Mouse (Mus musculus): ENCODE data around the gene Dusp22.

The Dusp22 gene

DNA sequence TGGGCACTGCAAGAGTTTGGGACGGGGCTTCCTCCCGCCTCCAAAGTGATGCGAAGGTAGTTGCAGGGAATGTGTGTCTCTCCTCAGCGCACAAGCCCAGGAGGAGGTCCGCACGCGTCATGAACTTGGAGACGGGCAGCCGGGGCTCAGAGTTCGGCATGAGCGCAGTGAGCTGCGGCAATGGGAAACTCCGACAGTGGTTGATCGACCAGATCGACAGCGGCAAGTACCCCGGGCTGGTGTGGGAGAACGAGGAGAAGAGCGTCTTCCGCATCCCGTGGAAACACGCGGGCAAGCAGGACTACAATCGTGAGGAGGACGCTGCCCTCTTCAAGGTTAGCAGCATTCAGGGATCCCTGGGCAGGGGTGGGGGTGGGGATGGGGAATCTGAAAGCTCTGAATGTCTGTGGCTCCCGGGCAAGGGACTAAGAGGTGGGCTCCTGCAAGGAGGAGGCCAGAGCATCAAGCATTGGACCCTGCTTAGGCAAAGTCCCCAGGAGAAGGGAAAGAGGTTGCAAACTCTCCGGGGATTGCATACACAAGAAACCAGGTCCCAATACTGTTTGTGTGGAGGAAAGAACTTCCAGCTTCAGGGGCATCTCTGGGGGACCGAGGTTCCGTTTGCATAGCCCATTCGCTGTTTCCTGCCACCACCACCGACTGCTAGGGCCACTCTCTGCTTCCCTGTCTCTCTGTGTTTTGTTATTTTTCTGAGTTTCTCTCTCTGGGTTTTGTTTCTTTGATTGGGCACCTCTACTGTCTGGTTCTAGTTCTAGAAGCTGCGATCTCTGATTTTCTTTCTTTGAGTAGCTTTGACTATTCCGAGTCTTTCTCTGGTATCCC is 90.9 kb downstream of the Dusp22 start:
- no peak for DNase-seq (ENCODE audit: low read depth)

DNA sequence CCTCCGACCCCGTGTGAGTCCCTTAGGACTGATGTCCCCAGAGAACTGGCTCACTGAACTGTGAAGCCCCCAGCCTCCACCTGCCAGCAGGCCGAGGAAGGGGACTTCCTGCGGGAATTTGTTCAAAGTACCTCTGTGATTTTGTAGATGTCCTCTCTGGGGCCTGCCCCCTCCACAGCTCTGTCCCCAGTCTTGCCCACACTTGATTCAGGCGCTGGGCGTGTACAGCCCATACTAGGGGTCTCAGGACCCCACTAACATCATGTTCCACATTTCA is 91.4 kb downstream of the Dusp22 start:
- DNase-seq (ENCODE audit: low read depth): no peak

DNA sequence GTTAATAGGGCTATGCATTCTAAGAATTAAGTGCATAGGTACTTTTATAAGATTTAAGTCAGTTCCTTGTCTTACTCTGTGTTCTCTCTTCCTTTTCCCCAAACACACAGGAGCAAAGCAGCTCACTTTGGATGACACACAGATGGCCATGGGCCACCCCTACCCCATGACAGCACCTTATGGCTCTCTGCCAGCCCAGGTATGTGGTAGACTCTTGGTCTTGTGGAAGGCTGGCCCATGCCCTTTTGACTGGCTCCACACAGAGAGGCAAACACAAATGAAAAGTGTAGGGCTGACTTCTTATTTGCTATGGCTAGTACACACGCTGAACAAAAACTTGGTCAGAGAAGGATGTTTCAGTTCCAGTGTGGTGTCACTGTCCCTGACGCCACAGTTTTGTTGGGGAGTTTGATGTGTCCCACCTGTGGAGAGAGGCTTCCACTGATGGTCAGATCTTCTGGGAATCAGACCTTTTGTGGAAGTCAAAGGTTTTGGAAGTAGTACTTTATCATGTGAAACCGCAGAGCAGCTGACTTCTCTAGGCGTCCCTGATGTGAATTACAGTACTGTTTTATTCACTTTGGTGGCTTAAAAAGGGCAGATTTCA is 92.9 kb downstream of the Dusp22 start:
- DNase-seq (ENCODE audit: low read depth): no peak

DNA sequence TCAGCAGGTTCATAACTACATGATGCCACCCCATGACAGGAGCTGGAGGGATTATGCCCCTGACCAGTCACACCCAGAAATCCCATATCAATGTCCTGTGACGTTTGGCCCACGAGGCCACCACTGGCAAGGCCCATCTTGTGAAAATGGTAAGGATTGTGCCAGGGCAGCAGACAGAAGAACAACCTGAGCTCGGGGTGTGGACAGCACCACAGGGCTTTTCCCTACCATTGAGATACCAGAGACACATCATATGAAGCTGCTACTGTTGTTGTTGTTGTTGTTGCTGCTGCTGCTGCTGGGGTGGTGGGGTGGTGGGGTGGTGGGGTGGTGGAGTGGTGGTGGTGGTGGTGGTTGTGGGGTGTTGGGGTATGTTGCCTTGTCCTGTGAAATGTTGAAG is 93.6 kb downstream of the Dusp22 start:
- no peak for DNase-seq (ENCODE audit: low read depth)

DNA sequence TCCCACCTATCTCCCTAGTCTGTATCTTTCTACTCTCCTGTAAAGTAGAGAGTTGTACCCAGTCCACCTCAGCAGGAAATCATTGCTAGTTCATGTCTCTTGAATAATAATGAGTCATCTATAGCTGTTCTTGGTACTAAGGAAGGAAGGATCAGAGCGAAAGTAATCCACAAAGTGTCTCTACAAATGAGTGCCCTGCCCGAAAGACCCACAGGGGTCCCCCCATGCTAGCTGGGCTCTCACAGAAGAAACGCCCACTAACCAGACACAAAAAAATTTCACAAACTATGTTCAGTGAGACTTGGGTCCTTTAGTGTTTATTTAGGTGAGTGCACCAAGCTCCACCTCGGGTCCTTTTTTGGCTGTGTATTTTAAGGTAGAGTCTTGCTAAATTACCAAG is 94.3 kb downstream of the Dusp22 start:
- no peak for DNase-seq (ENCODE audit: low read depth)

DNA sequence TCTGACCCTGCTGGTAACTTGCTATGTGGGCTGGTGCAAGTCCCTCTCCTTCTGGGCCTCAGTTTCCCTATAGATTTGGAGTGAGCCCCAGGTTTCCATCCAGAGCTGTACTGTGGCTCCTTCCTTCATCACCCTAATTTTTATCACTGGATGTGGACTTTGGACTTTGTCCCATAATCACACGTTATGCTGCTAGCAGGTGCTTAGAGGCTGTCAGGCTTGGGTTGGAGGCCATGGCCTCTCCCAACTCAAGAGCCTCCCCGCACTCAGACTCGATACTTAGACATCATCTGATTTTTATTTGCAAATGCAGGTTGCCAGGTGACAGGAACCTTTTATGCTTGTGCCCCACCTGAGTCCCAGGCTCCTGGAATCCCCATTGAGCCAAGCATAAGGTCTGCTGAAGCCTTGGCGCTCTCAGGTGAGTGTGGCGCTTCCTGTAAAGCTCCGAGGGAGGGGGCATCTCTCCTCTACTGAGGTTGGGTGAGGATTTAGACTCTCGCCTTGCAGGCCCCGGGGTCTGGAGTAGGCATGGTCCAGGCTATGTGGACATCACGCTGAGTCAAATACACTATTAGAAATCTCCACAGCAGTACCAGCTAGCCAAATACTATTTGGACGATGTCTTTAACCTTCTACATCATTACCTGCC is 95.2 kb downstream of the Dusp22 start:
- DNase-seq (ENCODE audit: low read depth): no peak

DNA sequence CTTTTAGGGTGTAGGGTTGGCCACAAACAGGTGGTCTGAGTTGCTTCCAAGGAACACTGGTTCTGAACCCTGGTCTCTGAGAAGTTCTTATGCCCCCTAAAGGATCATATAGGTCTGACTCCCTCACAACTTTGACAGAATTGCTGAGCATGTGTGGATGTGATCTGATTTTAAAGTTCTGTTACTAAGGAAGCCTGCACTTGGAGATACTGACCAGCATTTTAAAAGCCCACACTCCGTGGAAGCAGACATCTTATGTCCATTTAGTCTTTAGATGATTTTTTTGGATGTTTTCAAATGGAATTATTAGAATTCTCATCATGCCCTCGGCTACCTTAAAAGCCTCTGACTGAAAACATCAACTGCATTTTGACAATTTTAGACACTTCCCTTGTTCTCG is 95.8 kb downstream of the Dusp22 start:
- no peak for DNase-seq (ENCODE audit: low read depth)

DNA sequence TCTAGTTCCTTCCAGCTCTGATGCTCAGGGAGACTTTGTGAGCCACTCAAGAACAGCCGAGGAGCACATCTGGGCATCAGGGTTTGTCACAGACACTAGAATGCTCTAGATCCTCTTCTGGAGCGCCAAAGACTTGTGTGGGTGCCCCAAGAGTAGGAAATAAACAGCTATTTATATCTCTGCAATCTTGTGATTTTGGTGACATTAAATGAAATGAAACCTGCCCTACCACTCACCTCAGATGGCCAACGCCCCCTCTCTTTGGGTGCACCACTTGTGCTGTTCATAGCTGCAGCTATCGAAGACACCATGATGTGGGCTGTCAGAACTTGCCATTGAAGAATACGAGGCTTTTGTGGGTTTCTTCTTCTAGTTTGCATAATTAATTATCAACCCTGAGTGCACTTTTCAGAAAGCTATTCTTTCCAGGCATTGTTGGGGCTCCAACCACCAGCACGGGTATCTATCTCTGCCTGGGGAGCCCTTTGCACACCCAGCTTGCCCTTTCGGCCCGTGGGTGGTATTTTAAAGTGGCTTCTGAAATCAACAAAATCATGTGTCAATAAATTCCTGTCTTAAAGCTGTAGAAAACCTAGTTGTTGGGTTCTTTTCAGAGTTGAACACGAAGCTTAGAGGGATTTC is 96.3 kb downstream of the Dusp22 start:
- DNase-seq (ENCODE audit: low read depth): no peak

DNA sequence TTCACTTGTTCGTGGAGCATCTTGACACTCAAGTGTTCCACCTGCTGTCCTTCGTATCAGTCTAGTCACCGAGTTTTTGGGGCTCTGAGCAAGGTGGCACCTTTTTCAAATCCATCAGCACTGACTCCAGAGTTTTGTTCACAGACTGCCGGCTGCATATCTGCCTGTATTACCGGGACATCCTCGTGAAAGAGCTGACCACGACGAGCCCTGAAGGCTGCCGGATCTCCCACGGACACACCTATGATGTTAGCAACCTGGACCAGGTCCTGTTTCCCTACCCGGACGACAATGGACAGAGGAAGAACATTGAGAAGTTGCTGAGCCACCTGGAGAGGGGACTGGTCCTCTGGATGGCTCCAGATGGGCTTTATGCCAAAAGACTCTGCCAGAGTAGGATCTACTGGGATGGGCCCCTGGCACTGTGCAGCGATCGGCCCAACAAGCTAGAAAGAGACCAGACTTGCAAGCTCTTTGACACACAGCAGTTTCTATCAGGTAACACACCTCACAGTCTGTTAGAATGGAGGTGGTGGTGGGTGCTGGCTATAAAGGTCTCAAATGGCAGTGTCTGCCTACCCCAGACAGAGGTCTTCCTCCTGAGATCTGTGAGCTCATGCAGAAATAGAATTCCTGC is 97.6 kb downstream of the Dusp22 start:
- no peak for DNase-seq (ENCODE audit: low read depth)

DNA sequence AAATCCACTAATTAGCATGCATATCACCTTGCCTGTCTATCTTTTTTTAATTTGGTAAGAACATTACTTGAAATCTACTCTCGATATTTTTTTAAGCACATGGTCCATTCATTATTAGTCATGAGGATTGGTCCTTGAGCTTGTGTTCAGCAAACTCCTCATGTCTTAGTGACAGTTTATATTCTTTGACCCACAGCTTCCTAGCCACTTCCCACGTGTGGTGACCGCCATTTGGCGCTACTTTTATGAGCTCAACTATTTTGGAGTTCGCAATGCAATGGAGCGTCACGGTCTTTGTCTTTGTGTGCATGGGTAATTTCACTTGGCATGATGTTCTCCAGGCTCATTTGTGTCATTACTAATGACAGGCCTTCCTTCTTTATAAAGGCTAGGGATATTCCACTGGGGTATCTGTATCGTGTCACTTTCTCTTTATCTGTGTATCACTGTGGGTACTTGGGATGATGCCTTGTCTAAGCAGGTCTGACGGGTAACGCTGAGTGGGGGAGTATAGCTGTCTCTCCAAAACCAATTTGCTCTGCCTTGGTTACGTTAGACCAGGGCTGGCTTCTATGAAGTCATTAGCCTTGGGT is 99.1 kb downstream of the Dusp22 start:
- DNase-seq (ENCODE audit: low read depth): no peak

DNA sequence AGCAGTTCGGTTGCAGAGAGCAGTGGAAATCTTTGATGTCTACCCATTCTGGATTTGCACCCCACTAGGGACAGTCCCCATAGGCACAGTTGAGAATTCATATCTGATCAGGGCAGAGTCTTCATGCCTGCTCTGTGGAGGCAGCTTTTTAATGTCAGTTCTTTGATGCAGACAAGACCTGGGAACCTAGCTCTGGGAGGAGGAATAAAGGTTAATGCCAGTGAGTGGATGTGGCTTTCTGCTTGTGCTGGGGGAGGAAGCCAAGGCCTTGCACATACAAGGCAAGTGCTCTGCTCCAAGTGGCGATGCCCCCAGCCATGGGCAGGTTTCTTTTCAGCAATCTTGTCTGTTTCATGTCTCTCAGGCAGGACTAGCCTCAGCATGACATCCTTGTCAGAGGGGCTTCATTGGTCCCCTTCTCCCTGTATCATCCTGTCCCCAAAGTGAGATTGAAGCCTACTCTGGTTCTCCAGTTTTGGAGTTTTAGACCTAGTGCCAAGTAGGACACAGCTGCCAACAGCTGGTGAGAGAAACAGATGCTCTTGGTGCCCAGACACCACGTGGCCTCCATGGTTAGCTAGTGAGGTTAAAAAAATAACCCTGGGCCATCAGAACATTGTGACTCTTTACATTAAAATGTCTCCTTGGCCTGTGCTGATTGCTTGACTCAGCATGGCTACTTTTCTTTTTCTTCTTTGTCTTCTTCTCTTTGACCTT is 100.7 kb downstream of the Dusp22 start:
- DNase-seq (ENCODE audit: low read depth): no peak

Measured in 416B (cell line).